Mouse (Mus musculus) right cerebral cortex, postnatal 4 days (tissue): Measurements from ENCODE around the gene Acsm2.
A peak's percentile ranks its signal among the peaks of the same experiment; 100 is the strongest.
"Not testable (repeated sequence)": the region's sequence is repeated elsewhere in the genome, so short reads cannot be mapped to it uniquely, and the experiment has no call there.

Experiments
- DNase-seq: peaks from one replicate; pipeline ENCODE4 v3.0.0-alpha.2; 2022

Acsm2 gene

DNA sequence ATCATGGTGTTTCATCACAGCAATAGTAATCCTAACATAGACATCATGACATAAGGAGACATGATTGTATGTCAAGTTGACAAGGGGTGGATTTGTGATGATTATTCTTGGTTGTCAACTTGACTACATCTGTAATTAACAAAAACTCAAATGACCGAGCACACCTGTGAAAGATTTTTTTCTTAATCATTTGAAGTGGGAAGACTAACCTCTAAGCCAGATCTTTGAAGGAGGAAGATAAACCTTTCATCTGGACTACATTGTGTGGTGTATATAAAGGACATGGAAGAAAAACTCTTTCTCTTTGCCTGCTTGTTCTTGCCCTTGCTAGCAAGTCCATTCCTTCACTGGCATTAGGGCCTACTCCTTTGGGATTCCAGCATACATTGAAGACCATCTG lies at the start of gene Acsm2:
Acsm2 (plus strand) TSS at position 301 of the 400 bp plus-strand sequence.
- no peak for DNase-seq

DNA sequence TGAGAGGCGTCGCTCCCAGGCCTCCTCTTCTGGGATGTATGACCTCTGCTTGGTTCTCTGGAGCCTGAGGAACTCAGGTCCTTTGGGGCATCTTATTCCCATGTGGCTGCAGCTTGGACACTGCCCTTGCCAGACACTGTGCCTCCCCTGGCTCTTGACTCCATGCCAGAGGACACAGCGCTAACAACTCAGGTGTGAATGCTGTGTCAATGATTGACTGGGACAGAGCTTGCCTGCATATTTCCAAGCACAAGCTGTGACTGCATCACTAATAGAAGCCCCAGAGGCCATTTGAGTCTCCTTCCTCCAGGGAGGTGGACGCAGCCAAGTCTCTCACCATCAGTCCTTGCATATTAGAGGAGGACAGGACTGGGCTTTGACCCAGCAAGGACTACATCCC lies 43.0 kb upstream of the Acsm2 start:
- DNase-seq: no peak

DNA sequence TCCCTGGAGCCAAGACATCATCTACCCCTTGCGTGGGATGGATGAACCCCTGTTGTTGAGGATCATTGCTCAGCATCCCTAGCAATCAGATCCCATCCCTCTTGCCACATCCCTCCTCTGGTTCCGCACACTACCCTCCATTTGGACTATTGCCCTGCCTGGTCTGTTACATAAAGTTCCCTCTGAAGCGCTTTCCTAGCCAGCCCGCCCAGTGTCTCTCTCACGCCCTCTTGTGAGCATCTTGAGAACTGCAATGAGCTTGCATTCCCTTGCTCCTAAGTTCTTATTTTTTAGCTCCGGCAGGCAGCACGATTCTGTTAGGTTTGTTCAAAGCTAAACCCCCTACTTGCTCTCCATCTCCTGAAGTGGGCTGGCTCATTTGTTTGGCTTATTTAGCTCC lies 41.1 kb upstream of the Acsm2 start:
- peak; percentile 46 for DNase-seq

DNA sequence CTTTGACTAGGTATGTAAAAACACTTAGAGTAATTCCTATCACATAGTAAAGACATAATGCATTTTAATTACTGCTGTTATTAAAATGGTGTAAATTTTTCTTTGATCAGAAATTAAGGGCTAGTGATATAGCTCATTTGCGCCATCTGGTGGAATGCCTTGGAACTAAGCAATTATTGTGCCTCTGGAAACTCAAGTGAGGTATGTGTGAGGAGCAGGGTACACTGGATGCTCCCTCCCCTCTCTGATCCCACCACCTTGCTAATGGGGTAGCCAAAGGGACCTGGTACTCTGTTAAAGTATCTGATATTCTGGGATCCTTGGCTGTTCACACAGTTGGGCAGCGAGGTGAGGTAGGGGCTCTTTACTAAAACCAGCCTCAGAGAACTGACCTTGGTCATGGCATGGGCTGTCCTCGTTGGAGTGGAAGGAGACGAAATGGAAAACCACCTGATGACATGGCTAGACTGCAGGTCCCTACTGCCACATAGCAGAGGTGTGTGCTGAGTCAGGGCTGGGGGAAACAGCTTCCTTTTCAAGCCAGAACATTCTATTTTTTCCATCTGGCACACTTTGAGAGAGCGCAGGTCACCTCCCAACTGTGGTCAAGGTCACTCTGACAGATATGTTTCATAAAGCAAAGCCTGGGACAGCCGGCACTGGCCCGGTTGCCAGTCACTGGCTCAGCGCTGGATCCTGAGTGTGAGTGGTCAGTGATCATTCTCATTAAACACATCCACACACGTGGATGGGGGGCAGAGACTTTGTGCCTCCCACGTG lies 38.5 kb upstream of the Acsm2 start:
- DNase-seq: peak; percentile 82

DNA sequence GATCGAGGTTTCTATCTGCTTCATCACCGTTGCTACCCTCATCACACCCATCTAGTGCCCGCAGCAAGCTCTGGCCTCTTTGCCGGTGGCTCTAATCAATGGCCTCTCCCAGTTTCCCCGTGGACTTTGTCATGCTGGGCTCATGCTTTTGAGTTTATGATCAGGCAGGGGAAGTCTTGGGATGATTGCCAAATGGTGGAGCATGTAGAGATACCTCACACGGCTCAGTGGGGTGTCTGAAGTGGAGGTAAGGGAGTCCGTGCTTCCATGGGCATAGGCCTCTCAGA lies 37.9 kb upstream of the Acsm2 start:
- no peak for DNase-seq

DNA sequence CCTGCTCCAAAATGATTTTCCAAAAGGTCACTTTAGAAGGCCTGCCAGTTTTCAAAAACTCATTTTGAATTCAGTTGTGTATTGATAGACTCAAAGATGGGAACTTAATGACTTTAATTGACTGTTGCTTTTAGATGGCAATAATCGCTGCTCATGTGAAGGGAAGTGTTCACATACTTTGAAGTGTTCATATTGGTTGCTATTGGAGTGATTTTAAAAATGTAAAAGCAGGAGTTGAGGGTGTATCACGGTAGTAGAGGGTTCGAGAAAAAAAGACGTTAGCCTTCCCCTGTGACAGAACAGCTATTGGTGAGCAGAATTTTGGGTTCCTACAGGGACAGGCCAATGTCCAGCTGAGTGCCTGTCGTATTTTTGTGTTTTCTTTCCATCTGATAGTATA lies 35.0 kb upstream of the Acsm2 start, which contains the start of gene Acsm5:
Acsm5 (plus strand) TSS at position 301 of the 400 bp plus-strand sequence.
- no peak for DNase-seq

DNA sequence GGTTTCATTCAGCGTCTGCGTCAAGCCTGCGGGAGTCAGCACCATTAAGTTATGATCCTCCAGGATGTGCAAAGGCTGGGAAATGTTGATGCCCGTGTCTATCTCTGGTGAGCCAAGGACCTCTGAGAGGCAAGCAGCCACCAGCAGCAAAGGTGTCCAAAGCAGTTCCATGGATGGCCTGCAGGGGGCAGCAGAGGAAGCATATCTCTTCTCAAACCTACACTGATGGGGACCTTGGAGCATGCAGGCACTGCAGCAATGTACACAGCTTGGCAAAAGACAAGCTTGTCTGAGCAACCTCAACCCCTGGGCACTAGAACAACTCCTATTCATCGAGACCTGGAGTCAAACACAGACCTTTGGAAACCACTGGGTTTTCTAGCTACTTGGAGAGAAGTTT lies 34.5 kb upstream of the Acsm2 start:
- DNase-seq: peak; percentile 73

DNA sequence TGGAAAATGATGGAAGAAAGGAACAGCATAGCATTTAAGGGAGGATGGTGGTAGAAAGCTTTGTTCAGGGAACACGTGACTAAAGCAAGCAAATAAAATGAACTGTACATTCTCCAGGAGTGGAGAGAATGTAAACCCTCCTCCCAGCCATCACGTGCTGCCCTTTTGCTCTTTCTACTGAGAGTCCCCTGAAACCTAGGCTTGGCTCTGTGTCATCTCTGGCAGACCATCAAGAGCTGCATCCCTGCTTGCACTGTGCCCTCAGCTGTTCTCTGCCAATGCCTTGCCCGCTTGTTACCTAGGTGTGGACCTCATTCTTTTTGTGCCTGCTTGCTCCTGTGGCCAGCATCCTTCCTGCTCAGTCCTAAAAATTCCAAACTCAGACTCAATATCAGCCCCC lies 32.3 kb upstream of the Acsm2 start:
- no peak for DNase-seq

DNA sequence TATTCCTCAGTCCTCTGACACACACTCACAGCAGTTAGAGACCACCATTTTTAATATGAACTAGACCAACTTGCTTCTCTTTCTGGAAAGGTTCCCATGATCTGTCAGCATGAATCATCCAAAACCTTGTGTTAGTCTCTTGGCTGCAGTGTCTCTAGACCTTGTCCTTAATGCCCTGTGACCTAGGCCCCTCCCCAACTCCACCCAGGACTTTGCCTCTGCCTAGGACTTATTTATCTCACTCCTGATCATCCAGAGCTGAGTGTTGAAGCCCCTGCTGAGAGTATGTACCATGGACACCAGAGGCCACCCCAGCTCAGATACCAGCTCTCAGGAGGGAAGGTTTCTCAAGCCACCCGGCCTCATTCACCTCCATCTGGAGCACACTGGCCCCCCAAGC lies 31.8 kb upstream of the Acsm2 start:
- no peak for DNase-seq

DNA sequence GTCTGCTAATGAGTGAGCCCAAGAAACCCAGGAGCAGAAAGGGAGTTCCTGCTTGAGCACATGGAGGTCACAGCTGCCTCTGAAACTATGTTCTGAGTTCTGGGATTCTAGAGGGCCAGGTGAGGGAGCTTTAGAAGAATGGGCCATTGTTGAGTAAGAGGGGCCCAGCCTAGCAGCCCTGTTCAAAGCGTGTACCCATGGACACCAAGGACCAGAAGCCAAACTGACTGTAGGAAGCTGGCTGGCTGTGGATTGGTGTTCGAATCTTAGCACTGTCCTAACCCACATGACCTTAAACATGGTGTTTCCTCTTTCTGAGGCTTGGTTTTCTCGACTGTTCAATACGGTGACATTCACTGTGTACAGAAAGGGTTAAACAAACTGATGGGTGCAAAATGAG lies 30.8 kb upstream of the Acsm2 start, which contains the start of gene Pdilt:
Pdilt (minus strand) TSS at position 101 of the 400 bp plus-strand sequence.
- DNase-seq: no peak

DNA sequence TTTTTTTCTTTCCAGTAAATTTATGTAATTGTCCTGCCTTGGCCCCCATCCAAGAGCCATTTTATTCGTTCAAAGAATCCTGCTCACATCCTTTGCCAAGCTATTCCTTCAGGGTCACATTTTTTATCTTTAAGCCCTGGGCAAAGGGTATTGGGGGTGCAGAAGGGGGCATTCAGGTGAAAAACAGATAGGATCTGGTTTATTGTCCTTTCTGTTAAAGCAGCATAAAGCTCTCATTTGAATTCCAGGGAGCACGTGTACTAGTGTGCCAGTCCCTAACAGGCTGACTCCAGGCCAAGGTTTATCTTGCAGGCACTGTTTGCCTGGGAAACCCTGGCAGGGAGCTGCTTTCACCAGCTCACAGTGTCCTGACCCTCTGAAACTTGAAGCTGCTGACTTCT lies 28.3 kb upstream of the Acsm2 start:
- DNase-seq: no peak

DNA sequence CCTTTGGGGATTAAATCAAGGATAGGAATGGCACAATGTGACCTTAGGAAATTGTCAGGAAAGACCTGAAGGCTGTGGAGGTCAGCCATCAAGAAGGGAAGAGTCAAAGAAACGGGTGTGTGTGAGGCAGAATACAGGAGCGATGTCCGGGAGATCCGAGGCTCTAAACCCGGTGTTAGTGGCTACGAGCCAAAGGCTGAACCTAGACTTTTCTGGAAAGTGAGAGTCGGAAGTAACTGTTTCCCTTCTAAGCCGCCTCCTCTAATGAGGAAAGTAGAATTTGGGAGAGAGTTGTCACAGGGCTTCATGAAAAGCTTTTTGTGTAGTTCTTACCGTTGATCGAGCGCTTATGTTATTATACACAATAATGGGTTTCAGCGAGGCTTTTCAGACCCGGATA lies 27.7 kb upstream of the Acsm2 start:
- DNase-seq: no peak

DNA sequence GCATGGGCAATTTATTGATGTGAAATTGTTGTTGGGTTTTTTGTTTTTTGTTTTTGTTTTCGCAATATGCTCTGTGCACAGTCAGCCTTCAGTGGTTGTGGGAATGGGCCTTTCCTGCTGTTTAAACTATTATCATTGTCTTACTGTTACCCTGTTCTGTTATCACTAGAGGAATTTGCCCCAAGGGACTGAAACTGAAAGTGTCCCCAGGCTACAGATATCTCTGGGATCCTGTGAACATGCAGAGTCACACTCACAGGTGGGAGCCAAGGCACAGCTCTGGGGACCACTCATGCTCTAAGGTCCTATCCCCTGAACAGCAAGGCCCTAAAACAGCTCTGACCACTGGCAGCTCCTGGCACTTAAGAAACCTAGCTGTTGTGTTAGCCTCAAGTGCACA lies 27.0 kb upstream of the Acsm2 start:
- no peak for DNase-seq

DNA sequence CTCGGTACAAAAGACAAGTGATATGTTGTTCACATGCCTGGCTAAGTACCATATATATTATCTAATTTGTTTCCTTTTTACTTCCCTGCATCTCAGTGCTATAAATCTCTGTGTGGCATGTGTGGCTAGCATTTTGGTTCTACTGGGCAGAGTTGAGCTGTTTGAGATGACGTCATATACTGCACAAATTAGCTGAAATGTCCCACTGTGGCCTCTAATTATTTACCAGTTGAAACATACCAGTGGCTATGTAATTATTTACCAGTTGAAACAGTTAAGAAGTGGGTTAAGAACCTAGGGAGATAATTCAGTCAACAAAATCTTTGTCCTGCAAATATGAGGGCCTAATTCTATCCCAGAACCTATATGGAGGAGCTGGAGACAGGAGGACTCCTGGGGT lies 26.6 kb upstream of the Acsm2 start:
- no peak for DNase-seq

DNA sequence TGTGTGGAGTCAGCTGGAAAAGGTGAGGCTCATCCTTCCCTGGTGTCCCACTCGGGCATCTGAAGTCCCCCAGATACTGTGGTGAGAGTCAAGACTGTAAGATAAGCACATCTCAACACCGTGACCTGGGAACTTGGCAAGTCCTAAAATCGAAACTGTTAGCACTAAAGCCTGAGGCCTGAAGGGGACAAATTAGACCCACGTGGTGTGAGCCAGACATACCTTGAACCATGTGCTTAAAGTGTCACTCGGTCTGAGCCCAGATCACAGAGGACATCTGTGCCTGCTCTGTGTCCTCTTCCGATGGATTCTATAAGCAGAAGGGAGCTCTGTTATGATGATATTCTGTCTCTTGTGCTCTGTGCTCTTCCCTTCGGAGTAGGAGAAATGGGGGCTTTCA lies 25.5 kb upstream of the Acsm2 start:
- DNase-seq: no peak

DNA sequence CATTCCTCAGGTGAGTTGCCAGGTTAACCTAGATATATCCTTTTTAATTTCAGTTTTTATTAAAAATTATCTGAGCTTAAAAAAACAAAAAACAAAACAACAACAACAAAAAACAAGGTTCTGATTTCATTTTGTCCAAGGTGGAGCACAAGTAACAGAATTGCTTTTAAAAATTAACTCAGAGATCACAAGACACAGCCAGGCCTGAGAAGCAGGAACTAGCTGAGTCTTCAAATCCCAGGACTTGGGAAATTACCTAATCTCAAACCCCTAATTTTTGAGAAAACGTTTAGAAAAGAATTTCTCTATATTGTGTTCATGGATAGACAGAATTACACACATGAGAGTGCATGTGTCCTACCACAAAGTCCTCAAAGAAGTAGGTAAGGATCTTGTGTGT lies 21.2 kb upstream of the Acsm2 start:
- no peak for DNase-seq

DNA sequence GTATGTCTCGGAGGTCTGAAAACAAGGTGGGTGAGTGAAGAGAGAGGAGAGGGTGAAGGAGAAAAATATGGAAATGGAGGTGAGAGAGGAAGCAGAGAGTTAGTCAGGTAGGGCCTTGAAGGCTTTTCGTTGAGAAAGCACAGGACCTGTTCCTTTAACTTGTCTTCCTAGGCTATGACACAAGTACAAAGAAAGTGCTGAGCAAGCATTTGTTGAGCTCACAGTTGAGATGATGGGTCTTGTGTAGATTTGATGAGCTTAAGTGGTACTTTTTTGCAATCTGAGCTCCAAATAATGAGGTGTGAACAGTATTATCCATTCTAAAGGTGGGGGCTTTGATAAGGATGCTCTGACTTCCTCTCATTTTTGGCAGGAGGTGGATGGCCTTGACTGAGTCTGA lies 19.8 kb upstream of the Acsm2 start:
- DNase-seq: no peak

DNA sequence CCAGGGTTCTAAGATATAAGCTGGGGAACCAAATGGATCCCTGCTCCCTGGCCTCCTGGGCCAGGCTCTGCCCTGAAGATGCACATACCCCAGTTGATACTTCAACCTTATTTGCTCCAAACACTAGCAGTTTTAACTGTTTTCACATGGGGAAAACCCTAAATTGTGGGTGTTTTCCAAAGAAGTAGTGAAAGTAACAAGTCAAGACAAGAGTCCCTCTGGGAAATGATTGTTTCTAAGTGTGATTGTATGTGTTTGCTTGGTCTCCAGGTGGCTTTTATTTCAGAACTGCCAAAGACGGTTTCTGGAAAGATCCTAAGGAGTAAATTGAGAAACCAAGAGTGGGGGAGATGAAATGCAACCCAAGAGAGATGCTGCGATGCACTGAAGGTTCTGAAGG lies 11.7 kb upstream of the Acsm2 start:
- no peak for DNase-seq

DNA sequence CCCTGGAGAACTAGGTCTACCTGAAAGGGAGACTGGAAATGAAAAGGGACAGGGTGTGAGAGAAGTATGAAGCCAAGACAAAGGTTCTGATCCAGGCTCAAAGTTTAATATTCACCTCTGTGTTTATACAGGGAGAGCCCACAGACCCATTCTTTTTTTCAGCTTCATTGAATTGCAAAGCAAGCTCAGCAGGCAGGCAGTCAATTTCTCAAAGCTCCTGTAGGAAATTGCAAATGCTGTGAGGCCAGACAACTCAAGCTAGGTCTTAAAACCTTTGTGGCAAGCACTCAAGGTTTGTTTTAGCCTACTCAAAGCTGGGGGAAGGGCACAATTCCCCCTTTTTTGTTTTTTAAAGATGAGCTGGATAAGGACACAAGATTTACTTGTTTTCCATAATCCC lies 8.6 kb upstream of the Acsm2 start:
- DNase-seq: no peak

DNA sequence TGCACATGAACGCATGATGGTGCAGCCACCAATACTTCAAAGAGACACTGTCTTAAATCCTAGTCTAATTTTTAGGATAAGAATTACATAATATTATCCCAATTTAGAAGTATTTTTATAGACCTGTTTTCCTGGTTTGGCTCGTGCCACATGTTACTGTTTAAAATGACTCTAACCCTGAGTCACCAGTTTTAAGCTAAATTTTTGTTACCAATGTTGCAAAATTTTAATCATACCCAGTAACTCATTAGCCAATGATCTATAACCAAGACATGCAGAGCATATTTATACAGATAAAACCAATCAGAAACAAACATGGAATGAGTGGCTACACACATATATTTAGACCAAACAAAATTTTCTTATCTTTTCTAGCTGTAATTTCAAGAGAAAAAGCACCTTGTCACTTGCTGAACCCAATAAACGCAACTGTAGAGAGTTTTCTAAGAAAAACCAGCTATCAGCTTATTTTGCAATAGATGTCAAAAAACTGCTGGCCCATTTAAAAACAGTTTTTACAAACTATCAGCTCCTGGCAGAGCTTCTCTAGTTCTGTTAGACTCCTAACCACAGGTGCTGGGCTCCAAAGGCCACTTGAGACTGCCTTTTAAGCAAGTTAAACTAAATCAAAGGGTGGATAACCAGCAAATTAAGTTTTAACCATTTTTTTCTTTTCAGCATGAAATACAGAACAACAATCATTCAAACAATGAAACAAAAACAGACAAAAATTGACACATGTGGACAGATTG lies 3.5 kb upstream of the Acsm2 start:
- no peak for DNase-seq

DNA sequence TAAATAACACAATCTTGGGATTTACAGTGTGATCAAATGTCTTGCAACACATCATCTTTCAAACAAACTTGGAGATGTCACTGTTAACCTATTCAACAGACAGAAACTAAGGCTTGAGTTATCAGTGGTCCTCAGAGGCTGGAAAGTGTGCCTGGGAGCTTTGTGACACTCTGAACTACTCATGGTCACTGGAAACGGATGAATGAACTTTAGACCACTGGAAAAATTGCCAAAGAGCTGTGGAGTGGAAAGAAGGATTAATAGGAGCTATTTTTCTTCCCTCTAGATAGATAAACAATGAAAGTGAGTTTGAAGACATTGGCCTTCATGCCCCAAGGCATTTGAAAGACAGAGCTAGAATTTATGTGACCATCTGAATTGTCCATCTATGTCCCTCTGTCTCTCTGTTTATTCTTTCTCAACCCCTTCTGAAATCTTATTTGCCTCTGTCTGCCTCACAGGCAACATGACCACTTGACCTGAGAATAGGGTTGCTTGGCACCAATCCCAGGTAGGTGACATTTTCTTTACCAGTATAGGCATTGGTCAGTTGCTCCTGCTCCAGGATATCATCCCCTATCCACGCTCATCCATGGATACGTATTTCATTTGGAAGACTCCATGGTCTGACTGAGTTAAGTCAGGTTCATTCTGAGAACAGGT lies 5.8 kb downstream of the Acsm2 start:
- no peak for DNase-seq

DNA sequence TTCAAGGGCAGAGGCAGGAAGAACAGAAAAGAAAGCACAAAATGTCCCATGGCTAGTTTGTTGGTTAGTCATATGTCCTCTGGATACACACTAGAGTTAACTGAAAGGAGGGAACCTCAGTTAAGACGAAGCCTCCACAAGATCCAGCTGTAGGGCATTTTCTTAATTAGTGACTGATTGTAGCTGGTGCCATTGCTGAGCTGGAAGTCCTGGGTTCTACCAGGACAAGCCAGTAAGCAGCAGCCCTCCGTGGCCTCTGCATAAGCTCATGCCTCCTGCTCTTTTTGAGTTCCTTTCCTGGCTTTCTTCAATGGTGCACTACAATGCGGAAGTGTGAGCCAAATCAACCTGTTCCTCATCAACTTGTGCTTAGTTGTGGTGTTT lies 6.3 kb downstream of the Acsm2 start:
- no peak for DNase-seq

DNA sequence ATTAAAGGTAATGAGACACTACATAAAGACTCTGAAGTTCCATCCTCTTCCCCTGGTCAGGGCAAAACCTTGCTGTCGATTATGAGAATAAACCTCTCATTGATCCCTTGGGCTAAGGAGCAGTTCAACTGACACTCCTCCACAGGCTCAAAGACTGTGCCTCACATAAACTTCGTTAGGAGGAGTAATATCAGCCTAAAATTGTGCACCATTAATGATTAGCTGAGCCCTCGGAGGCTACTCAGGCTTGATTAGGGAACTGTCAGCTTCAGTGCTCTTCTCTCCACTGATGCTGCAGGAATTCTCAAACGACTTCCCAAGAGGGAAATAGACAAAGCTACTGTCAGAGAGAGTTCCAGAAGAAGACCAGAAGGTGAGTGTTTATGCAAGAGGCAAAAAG lies 7.3 kb downstream of the Acsm2 start:
- DNase-seq: no peak

DNA sequence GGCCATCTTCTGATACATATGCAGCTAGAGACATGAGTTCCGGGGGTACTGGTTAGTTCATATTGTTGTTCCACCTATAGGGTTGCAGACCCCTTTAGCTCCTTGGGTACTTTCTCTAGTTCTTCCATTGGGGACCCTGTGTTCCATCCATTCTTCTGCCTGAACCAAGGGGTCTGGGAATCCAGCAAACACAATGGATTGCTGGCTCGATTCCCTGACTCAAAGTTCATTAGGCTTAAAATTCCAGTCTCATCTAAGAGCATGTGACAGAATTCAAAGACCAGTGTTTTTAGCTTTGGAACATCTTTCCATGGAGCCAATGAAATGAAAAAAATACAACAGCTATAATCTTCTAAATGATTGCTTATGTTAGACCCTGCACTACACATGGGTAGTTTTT lies 8.3 kb downstream of the Acsm2 start:
- DNase-seq: not testable (repeated sequence)
